Mouse (Mus musculus): ENCODE measurements around the gene Zfp1. TPM values are rescaled to one million over a fixed set of nuclear protein-coding genes. Genes with fewer than 3 reads are reported as not detected.
"Not testable (repeated sequence)": the region's sequence is repeated elsewhere in the genome, so short reads cannot be mapped to it uniquely, and the experiment has no call there.

Gene Zfp1
- polyA plus RNA-seq, 1 experiment from 2014 or later, result 16.0 TPM

GRCm38 (mm10) chr8:111630105-111630521, 13.1 kb upstream of the Zfp1 start, which contains the start of gene Ldhd:
Gene Ldhd, minus strand, starts transcription at chr8:111630374.
- Histone ChIP-seq H3K4me2 (ENCODE audit: low read depth, low read length) (peak within 1 kb of the TSS; percentile 57), H3K4me1 (ENCODE audit: control insufficient read depth, insufficient read depth, low read length) (peaks cover 12% of the 10 kb centered on the region), H3K36me3 (ENCODE audit: control insufficient read depth, insufficient read depth, low read length) (no peaks in the 10 kb centered on the region), H3K4me3 (ENCODE audit: low read length) (peak within 1 kb of the TSS; percentile 50), H3K27ac (ENCODE audit: low read length) (peak within 1 kb of the TSS; percentile 38; the same call in 1 of the 2 replicates), H3K9ac (ENCODE audit: low read depth, low read length) (peak within 1 kb of the TSS; percentile 51), H3K27me3 (replicated peaks; ENCODE audit: control insufficient read depth, insufficient read depth, low read length) (no peaks in the 10 kb centered on the region), H3K9me3 (ENCODE audit: control insufficient read depth, low read length) (no peaks in the 10 kb centered on the region)
- 19% methylated on average over 13 of the region's 13 CpGs for WGBS
- ATAC-seq, result peak; percentile 83

GRCm38 (mm10) chr8:111631589-111631988, 11.6 kb upstream of the Zfp1 start:
- no peaks in the 10 kb centered on the region for H3K9me3 ChIP-seq (ENCODE audit: control insufficient read depth, low read length)
- 94% methylated on average over 8 of the region's 8 CpGs for WGBS
- H3K4me1 ChIP-seq (ENCODE audit: control insufficient read depth, insufficient read depth, low read length), result peaks cover 8% of the 10 kb centered on the region
- H3K4me3 ChIP-seq (ENCODE audit: low read length), result no peak overlapping the region
- no peak overlapping the region for H3K9ac ChIP-seq (ENCODE audit: low read depth, low read length)
- no peak overlapping the region for H3K27ac ChIP-seq (ENCODE audit: low read length)
- no peaks in the 10 kb centered on the region for H3K27me3 ChIP-seq (replicated peaks; ENCODE audit: control insufficient read depth, insufficient read depth, low read length)
- H3K4me2 ChIP-seq (ENCODE audit: low read depth, low read length), result no peak overlapping the region
- no peaks in the 10 kb centered on the region for H3K36me3 ChIP-seq (ENCODE audit: control insufficient read depth, insufficient read depth, low read length)
- ATAC-seq, result no peak

GRCm38 (mm10) chr8:111632976-111633375, 10.2 kb upstream of the Zfp1 start:
- WGBS, result 89% methylated on average over 3 of the region's 3 CpGs
- Histone ChIP-seq H3K4me1 (ENCODE audit: control insufficient read depth, insufficient read depth, low read length) (peaks cover 8% of the 10 kb centered on the region), H3K27me3 (replicated peaks; ENCODE audit: control insufficient read depth, insufficient read depth, low read length) (no peaks in the 10 kb centered on the region), H3K4me3 (ENCODE audit: low read length) (no peak overlapping the region), H3K36me3 (ENCODE audit: control insufficient read depth, insufficient read depth, low read length) (no peaks in the 10 kb centered on the region), H3K9ac (ENCODE audit: low read depth, low read length) (no peak overlapping the region), H3K9me3 (ENCODE audit: control insufficient read depth, low read length) (no peaks in the 10 kb centered on the region), H3K27ac (ENCODE audit: low read length) (no peak overlapping the region), H3K4me2 (ENCODE audit: low read depth, low read length) (no peak overlapping the region)
- no peak for ATAC-seq

- H3K27ac ChIP-seq (ENCODE audit: low read length), result no peak overlapping the region
- H3K27me3 ChIP-seq (replicated peaks; ENCODE audit: control insufficient read depth, insufficient read depth, low read length), result no peaks in the 10 kb centered on the region
- ATAC-seq, result 0 out of 2 replicates have a peak, but pooled peaks have one; percentile 19
Measured at GRCm38 (mm10) chr8:111638086-111638485, 5.1 kb upstream of the Zfp1 start.

GRCm38 (mm10) chr8:111641064-111641463, 2.1 kb upstream of the Zfp1 start:
- Histone ChIP-seq H3K27me3 (replicated peaks; ENCODE audit: control insufficient read depth, insufficient read depth, low read length) (no peaks in the 10 kb centered on the region), H3K27ac (ENCODE audit: low read length) (no peak overlapping the region), H3K36me3 (ENCODE audit: control insufficient read depth, insufficient read depth, low read length) (no peaks in the 10 kb centered on the region), H3K9me3 (ENCODE audit: control insufficient read depth, low read length) (no peaks in the 10 kb centered on the region), H3K4me2 (ENCODE audit: low read depth, low read length) (no peak overlapping the region), H3K4me1 (ENCODE audit: control insufficient read depth, insufficient read depth, low read length) (no peaks in the 10 kb centered on the region), H3K4me3 (ENCODE audit: low read length) (no peak overlapping the region), H3K9ac (ENCODE audit: low read depth, low read length) (no peak overlapping the region)
- no peak for ATAC-seq
- WGBS, result 92% methylated on average over 2 of the region's 2 CpGs

More at GRCm38 (mm10) chr8:111638086-111638485, 5.1 kb upstream of the Zfp1 start:
- Histone ChIP-seq H3K4me3 (ENCODE audit: low read length) (no peak overlapping the region), H3K36me3 (ENCODE audit: control insufficient read depth, insufficient read depth, low read length) (no peaks in the 10 kb centered on the region), H3K9me3 (ENCODE audit: control insufficient read depth, low read length) (no peaks in the 10 kb centered on the region), H3K4me1 (ENCODE audit: control insufficient read depth, insufficient read depth, low read length) (no peaks in the 10 kb centered on the region), H3K4me2 (ENCODE audit: low read depth, low read length) (no peak overlapping the region), H3K9ac (ENCODE audit: low read depth, low read length) (no peak overlapping the region)

GRCm38 (mm10) chr8:111642496-111642895, 705 bp upstream of the Zfp1 start:
- H3K27ac ChIP-seq (ENCODE audit: low read length), result peak overlapping the region; percentile 91
- H3K9ac ChIP-seq (ENCODE audit: low read depth, low read length), result peak overlapping the region; percentile 99
- H3K4me1 ChIP-seq (ENCODE audit: control insufficient read depth, insufficient read depth, low read length), result 0 out of 2 replicates have a peak, but pooled peaks cover 3% of the 10 kb centered on the region
- peak; percentile 45 for ATAC-seq
- H3K4me3 ChIP-seq (ENCODE audit: low read length), result peak overlapping the region; percentile 85
- H3K36me3 ChIP-seq (ENCODE audit: control insufficient read depth, insufficient read depth, low read length), result no peaks in the 10 kb centered on the region
- H3K4me2 ChIP-seq (ENCODE audit: low read depth, low read length), result peak overlapping the region; percentile 63
- no peaks in the 10 kb centered on the region for H3K9me3 ChIP-seq (ENCODE audit: control insufficient read depth, low read length)
- WGBS, result 39% methylated on average over 5 of the region's 5 CpGs
- H3K27me3 ChIP-seq (replicated peaks; ENCODE audit: control insufficient read depth, insufficient read depth, low read length), result no peaks in the 10 kb centered on the region

- Histone ChIP-seq H3K9me3 (ENCODE audit: control insufficient read depth, low read length) (no peaks in the 10 kb centered on the region), H3K4me2 (ENCODE audit: low read depth, low read length) (peak overlapping the region; percentile 63), H3K4me1 (ENCODE audit: control insufficient read depth, insufficient read depth, low read length) (0 out of 2 replicates have a peak, but pooled peaks cover 3% of the 10 kb centered on the region), H3K4me3 (ENCODE audit: low read length) (peak overlapping the region; percentile 85), H3K27ac (ENCODE audit: low read length) (peak overlapping the region; percentile 91), H3K36me3 (ENCODE audit: control insufficient read depth, insufficient read depth, low read length) (no peaks in the 10 kb centered on the region), H3K27me3 (replicated peaks; ENCODE audit: control insufficient read depth, insufficient read depth, low read length) (no peaks in the 10 kb centered on the region), H3K9ac (ENCODE audit: low read depth, low read length) (peak overlapping the region; percentile 99)
- peak; percentile 60 for ATAC-seq
- WGBS, result 8% methylated on average over 5 of the region's 5 CpGs
Measured at GRCm38 (mm10) chr8:111642939-111643263, 300 bp upstream of the Zfp1 start.

GRCm38 (mm10) chr8:111644286-111645051, 1.3 kb downstream of the Zfp1 start:
- H3K9ac ChIP-seq (ENCODE audit: low read depth, low read length), result peak overlapping the region; percentile 99

GRCm38 (mm10) chr8:111645715-111646114, 2.5 kb downstream of the Zfp1 start:
- no peak overlapping the region for H3K4me2 ChIP-seq (ENCODE audit: low read depth, low read length)
- H3K27ac ChIP-seq (ENCODE audit: low read length), result no peak overlapping the region
- no peaks in the 10 kb centered on the region for H3K36me3 ChIP-seq (ENCODE audit: control insufficient read depth, insufficient read depth, low read length)
- no peak for ATAC-seq
- 0 out of 2 replicates have a peak, but pooled peaks cover 3% of the 10 kb centered on the region for H3K4me1 ChIP-seq (ENCODE audit: control insufficient read depth, insufficient read depth, low read length)
- H3K9ac ChIP-seq (ENCODE audit: low read depth, low read length), result no peak overlapping the region
- 95% methylated on average over 8 of the region's 8 CpGs for WGBS
- H3K4me3 ChIP-seq (ENCODE audit: low read length), result no peak overlapping the region
- no peaks in the 10 kb centered on the region for H3K9me3 ChIP-seq (ENCODE audit: control insufficient read depth, low read length)
- no peaks in the 10 kb centered on the region for H3K27me3 ChIP-seq (replicated peaks; ENCODE audit: control insufficient read depth, insufficient read depth, low read length)

More at GRCm38 (mm10) chr8:111644286-111645051, 1.3 kb downstream of the Zfp1 start:
- not testable (repeated sequence) for ATAC-seq; H3K9me3 ChIP-seq (ENCODE audit: control insufficient read depth, low read length); H3K27me3 ChIP-seq (replicated peaks; ENCODE audit: control insufficient read depth, insufficient read depth, low read length); H3K4me1 ChIP-seq (ENCODE audit: control insufficient read depth, insufficient read depth, low read length); H3K36me3 ChIP-seq (ENCODE audit: control insufficient read depth, insufficient read depth, low read length)
- WGBS, result 55% methylated on average over 12 of the region's 12 CpGs
- peak overlapping the region; percentile 63 for H3K4me2 ChIP-seq (ENCODE audit: low read depth, low read length)
- H3K27ac ChIP-seq (ENCODE audit: low read length), result peak overlapping the region; percentile 83
- H3K4me3 ChIP-seq (ENCODE audit: low read length), result peak overlapping the region; percentile 85

Data from intestine, embryonic 16.5 days (tissue).